ENCODE assay signal across 20 mouse cellular contexts in the genomic region with DNA sequence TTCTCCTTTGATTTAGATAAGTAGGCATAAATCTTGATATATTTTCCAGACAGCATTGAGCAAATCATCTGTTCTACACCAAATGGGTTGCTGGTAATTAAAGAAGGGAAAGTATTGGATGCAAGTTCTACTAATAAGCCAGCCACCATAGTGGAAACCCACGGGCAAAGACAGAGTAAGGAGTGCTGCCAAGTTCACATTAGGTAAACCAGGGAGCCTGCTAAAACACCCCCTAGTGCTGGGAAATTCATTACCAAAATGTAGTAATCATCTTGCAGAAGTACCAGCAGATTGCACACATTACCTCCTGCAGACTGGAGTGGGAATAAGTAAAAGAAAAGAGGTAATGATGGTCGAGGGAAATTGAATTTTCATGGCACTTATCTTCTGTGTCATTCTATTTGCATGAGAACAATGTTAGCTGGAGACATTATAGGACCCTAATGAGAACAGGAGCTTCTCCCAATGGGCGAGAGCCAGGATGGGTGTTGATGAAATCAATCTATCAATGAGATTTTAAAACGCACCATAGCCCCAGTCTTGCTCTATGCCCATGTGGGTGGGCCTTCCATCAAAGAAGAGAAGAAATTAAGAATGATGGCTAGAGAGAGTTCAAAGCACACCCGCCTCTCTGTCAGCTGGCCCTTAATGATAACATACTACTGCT.
DNase-seq lines count a peak whose midpoint lies in the region; ATAC-seq and TF ChIP-seq lines count a peak whose summit lies in the region.
"Had no signal": no experiment of that assay in that cellular context is flagged by ENCODE, and none has a peak within 500 bp of the region (broad histone marks: within the 10 kb centered on the region; RNA-seq: fewer than 3 reads in every experiment).

No protein-coding gene starts in this region.

- no peaks in the 10 kb centered on the region for H3K9me3 ChIP-seq in forebrain, embryonic 11.5 days (ENCODE audit: control insufficient read depth, low read length)
- no peaks in the 10 kb centered on the region for H3K9me3 ChIP-seq in forebrain, embryonic 10.5 days
- H3K9me3 ChIP-seq in midbrain, postnatal 0 days (ENCODE audit: low read length) = no peaks in the 10 kb centered on the region
- no peaks in the 10 kb centered on the region for H3K9me3 ChIP-seq in midbrain, embryonic 10.5 days (replicated peaks)
- no peaks in the 10 kb centered on the region for H3K9me3 ChIP-seq in hindbrain, embryonic 14.5 days (ENCODE audit: control insufficient read depth, low read length)
- no peaks in the 10 kb centered on the region for H3K9me3 ChIP-seq in neural tube, embryonic 14.5 days (ENCODE audit: control insufficient read depth, low read length)
- H3K9me3 ChIP-seq: intestine, embryonic 15.5 days; stomach, embryonic 15.5 days had no signal

- no peak overlapping the region for H3K4me3 ChIP-seq in forebrain, embryonic 11.5 days (ENCODE audit: low read depth, low read length)
- H3K4me3 ChIP-seq in forebrain, embryonic 10.5 days = no peak overlapping the region
- no peak overlapping the region for H3K4me3 ChIP-seq in midbrain, postnatal 0 days (ENCODE audit: low read depth, low read length)
- no peak overlapping the region for H3K4me3 ChIP-seq in midbrain, embryonic 10.5 days
- H3K4me3 ChIP-seq in hindbrain, embryonic 14.5 days (replicated peaks; ENCODE audit: low read length) = no peak overlapping the region
- no peak overlapping the region for H3K4me3 ChIP-seq in neural tube, embryonic 14.5 days (ENCODE audit: low read depth, low read length)
- H3K4me3 ChIP-seq: intestine, embryonic 15.5 days; stomach, embryonic 15.5 days had no signal

- no peak for DNase-seq in forebrain, embryonic 11.5 days (ENCODE audit: low spot score)
- DNase-seq in forebrain, embryonic 10.5 days (ENCODE audit: extremely low spot score, low spot score) = no peak
- peak; percentile 16 for DNase-seq in midbrain, postnatal 0 days (ENCODE audit: low spot score)
- no peak for DNase-seq in midbrain, embryonic 10.5 days (ENCODE audit: low spot score)
- DNase-seq in hindbrain, embryonic 14.5 days (ENCODE audit: low spot score) = no peak
- DNase-seq in gastrocnemius, postnatal 14 days = no peak
- DNase-seq in adrenal gland, postnatal 36 days = no peak
- DNase-seq: adrenal gland, postnatal 25 days; cerebellum, adult 11-12 months; cerebellum, postnatal 14 days; heart, postnatal 4 days; kidney, adult 8-10 months; kidney, postnatal 10 days; retina, postnatal 1 day; right cerebral cortex, postnatal 4 days; thymus, postnatal 36 days had no signal

- H3K4me1 ChIP-seq in forebrain, embryonic 11.5 days (replicated peaks; ENCODE audit: control insufficient read depth, insufficient read depth, low read length) = no peaks in the 10 kb centered on the region
- peaks cover 5% of the 10 kb centered on the region; the same call in 1 of the 2 replicates for H3K4me1 ChIP-seq in forebrain, embryonic 10.5 days
- H3K4me1 ChIP-seq in midbrain, postnatal 0 days (ENCODE audit: insufficient read depth, low read length) = no peaks in the 10 kb centered on the region
- H3K4me1 ChIP-seq in midbrain, embryonic 10.5 days = no peaks in the 10 kb centered on the region
- H3K4me1 ChIP-seq in hindbrain, embryonic 14.5 days (replicated peaks; ENCODE audit: control insufficient read depth, insufficient read depth, low read length) = peaks cover 3% of the 10 kb centered on the region; the same call in 1 of the 2 replicates
- H3K4me1 ChIP-seq in neural tube, embryonic 14.5 days (ENCODE audit: control insufficient read depth, insufficient read depth, low read length) = peaks cover 4% of the 10 kb centered on the region; the same call in 1 of the 2 replicates
- H3K4me1 ChIP-seq: intestine, embryonic 15.5 days; stomach, embryonic 15.5 days had no signal

- H3K27me3 ChIP-seq in forebrain, embryonic 11.5 days (ENCODE audit: control insufficient read depth, insufficient read depth, low read length) = no peaks in the 10 kb centered on the region
- H3K27me3 ChIP-seq in forebrain, embryonic 10.5 days (ENCODE audit: poor library complexity, severe bottlenecking) = no peaks in the 10 kb centered on the region
- no peaks in the 10 kb centered on the region for H3K27me3 ChIP-seq in midbrain, postnatal 0 days (ENCODE audit: insufficient read depth, low read length)
- no peaks in the 10 kb centered on the region for H3K27me3 ChIP-seq in midbrain, embryonic 10.5 days (ENCODE audit: low read depth, poor library complexity, severe bottlenecking)
- H3K27me3 ChIP-seq in hindbrain, embryonic 14.5 days (ENCODE audit: control insufficient read depth, insufficient read depth, low read length) = no peaks in the 10 kb centered on the region
- no peaks in the 10 kb centered on the region for H3K27me3 ChIP-seq in neural tube, embryonic 14.5 days (ENCODE audit: control insufficient read depth, insufficient read depth, low read length)
- H3K27me3 ChIP-seq: intestine, embryonic 15.5 days; stomach, embryonic 15.5 days had no signal

- intact Hi-C loops in gastrocnemius, postnatal 14 days (cut with DNase I; ENCODE audit: low total_unique reads) = no loop called here

- H3K4me2 ChIP-seq in forebrain, embryonic 11.5 days (ENCODE audit: low read depth, low read length, severe bottlenecking) = no peak overlapping the region
- H3K4me2 ChIP-seq in midbrain, postnatal 0 days (ENCODE audit: low read depth, low read length, poor library complexity, severe bottlenecking) = no peak overlapping the region
- H3K4me2 ChIP-seq in hindbrain, embryonic 14.5 days (replicated peaks) = no peak overlapping the region
- no peak overlapping the region for H3K4me2 ChIP-seq in neural tube, embryonic 14.5 days (ENCODE audit: low read depth, low read length)
- H3K4me2 ChIP-seq: intestine, embryonic 15.5 days; stomach, embryonic 15.5 days had no signal

- ATAC-seq in forebrain, embryonic 11.5 days (replicated peaks; ENCODE audit: low FRiP score) = 0 out of 2 replicates have a peak, but pooled peaks have one; percentile 33
- ATAC-seq in midbrain, postnatal 0 days (ENCODE audit: low FRiP score) = no peak
- peak; percentile 62 for ATAC-seq in hindbrain, embryonic 14.5 days (ENCODE audit: low FRiP score)
- peak; percentile 80 for ATAC-seq in neural tube, embryonic 14.5 days (ENCODE audit: low read depth)
- ATAC-seq: intestine, embryonic 15.5 days had no signal

- no peaks in the 10 kb centered on the region for H3K36me3 ChIP-seq in forebrain, embryonic 11.5 days (ENCODE audit: control insufficient read depth, insufficient read depth, low read length)
- no peaks in the 10 kb centered on the region for H3K36me3 ChIP-seq in forebrain, embryonic 10.5 days (replicated peaks)
- H3K36me3 ChIP-seq in midbrain, postnatal 0 days (ENCODE audit: insufficient read depth, low read length) = no peaks in the 10 kb centered on the region
- no peaks in the 10 kb centered on the region for H3K36me3 ChIP-seq in midbrain, embryonic 10.5 days
- H3K36me3 ChIP-seq in hindbrain, embryonic 14.5 days (replicated peaks; ENCODE audit: control insufficient read depth, insufficient read depth) = no peaks in the 10 kb centered on the region
- no peaks in the 10 kb centered on the region for H3K36me3 ChIP-seq in neural tube, embryonic 14.5 days (ENCODE audit: control insufficient read depth, insufficient read depth, low read length)
- H3K36me3 ChIP-seq: intestine, embryonic 15.5 days; stomach, embryonic 15.5 days had no signal

- H3K9ac ChIP-seq in forebrain, embryonic 11.5 days (ENCODE audit: low read length) = no peak overlapping the region
- H3K9ac ChIP-seq in midbrain, postnatal 0 days (replicated peaks; ENCODE audit: low read length, poor library complexity, severe bottlenecking) = no peak overlapping the region
- H3K9ac ChIP-seq in hindbrain, embryonic 14.5 days = no peak overlapping the region
- H3K9ac ChIP-seq in neural tube, embryonic 14.5 days (replicated peaks; ENCODE audit: low read depth, low read length) = no peak overlapping the region
- H3K9ac ChIP-seq: intestine, embryonic 15.5 days; stomach, embryonic 15.5 days had no signal

- no peak for TF ChIP-seq CTCF in midbrain, postnatal 0 days (IDR thresholded peaks at IDR 0.05)

- H3K27ac ChIP-seq in forebrain, embryonic 11.5 days (ENCODE audit: low read depth, low read length) = no peak overlapping the region
- H3K27ac ChIP-seq in forebrain, embryonic 10.5 days = no peak overlapping the region
- no peak overlapping the region for H3K27ac ChIP-seq in midbrain, postnatal 0 days (ENCODE audit: low read depth, low read length)
- H3K27ac ChIP-seq in midbrain, embryonic 10.5 days (replicated peaks) = no peak overlapping the region
- no peak overlapping the region for H3K27ac ChIP-seq in hindbrain, embryonic 14.5 days
- no peak overlapping the region for H3K27ac ChIP-seq in neural tube, embryonic 14.5 days (ENCODE audit: low read depth, low read length)
- H3K27ac ChIP-seq: intestine, embryonic 15.5 days; macrophage; stomach, embryonic 15.5 days had no signal

- WGBS in forebrain, embryonic 11.5 days = 72% methylated on average over 5 of the region's 5 CpGs
- WGBS in forebrain, embryonic 10.5 days = 78% methylated on average over 5 of the region's 5 CpGs
- 42% methylated on average over 5 of the region's 5 CpGs for WGBS in midbrain, postnatal 0 days
- 71% methylated on average over 5 of the region's 5 CpGs for WGBS in midbrain, embryonic 10.5 days
- 20% methylated on average over 5 of the region's 5 CpGs for WGBS in hindbrain, embryonic 14.5 days
- WGBS in neural tube, embryonic 14.5 days = 19% methylated on average over 5 of the region's 5 CpGs
